Mouse (Mus musculus) lung, embryonic 16.5 days (tissue): ENCODE data around the gene Ggcx. TPM values are rescaled to one million over a fixed set of nuclear protein-coding genes. Genes with fewer than 3 reads are reported as not detected.

Experiments
- ATAC-seq: fragments of 200-750 bp; cut with Nextera tagmentation; 2 replicates; pipeline ENCODE4 v1.8.0; 2017; ENCODE audit warnings: low read depth, mild to moderate bottlenecking, moderate library complexity
- H3K27ac ChIP-seq: fragments of 300-500 bp; sonication (generic); 2 replicates; pipeline ENCODE4 v1.5.1; 2014; ENCODE audit warnings: mild to moderate bottlenecking, control low read depth, low read length
- H3K27me3 ChIP-seq: fragments of 300-500 bp; sonication (generic); 2 replicates; pipeline ENCODE4 v1.6.1; 2014; ENCODE audit warnings: low read depth, low read length, mixed read lengths; ENCODE audit not compliant: control insufficient read depth, insufficient read depth
- H3K36me3 ChIP-seq: fragments of 300-500 bp; sonication (generic); 2 replicates; pipeline ENCODE4 v1.6.1; 2014; ENCODE audit warnings: low read length; ENCODE audit not compliant: control insufficient read depth, insufficient read depth
- H3K4me1 ChIP-seq: fragments of 300-500 bp; sonication (generic); replicated peaks from 2 replicates; pipeline ENCODE4 v1.6.1; 2014; ENCODE audit warnings: low read length, mixed read lengths; ENCODE audit not compliant: control insufficient read depth, insufficient read depth
- H3K4me2 ChIP-seq: fragments of 300-500 bp; sonication (generic); 2 replicates; pipeline ENCODE4 v1.6.1; 2014; ENCODE audit warnings: low read depth, low read length, control low read depth
- H3K4me3 ChIP-seq: fragments of 300-500 bp; sonication (generic); 2 replicates; pipeline ENCODE4 v1.5.1; 2014; ENCODE audit warnings: mild to moderate bottlenecking, low read length, control low read depth
- H3K9ac ChIP-seq: fragments of 300-500 bp; sonication (generic); 2 replicates; pipeline ENCODE4 v1.6.1; 2014; ENCODE audit warnings: low read length, control low read depth
- H3K9me3 ChIP-seq: fragments of 300-500 bp; sonication (generic); 2 replicates; pipeline ENCODE4 v1.6.1; 2016; ENCODE audit warnings: low read length; ENCODE audit not compliant: control insufficient read depth
- WGBS: fragments of 180-500 bp; shearing (Covaris S2); extraction: QIAGEN DNeasy Blood & Tissue Kit; methylation state at CpG from one replicate; pipeline ENCODE4 v1.1.7; 2014; 5-methylcytosine and 5-hydroxymethylcytosine counted together
- polyA plus RNA-seq: library from polyadenylated mRNA; unstranded; fragments of >200 nt; fragmentation: Nextera tagmentation; extraction: Ambion mirVana; gene quantifications from 2 replicates; pipeline ENCODE4 v1.2.1, GENCODE M21; 2015

Gene Ggcx
- 38.7 and 42.6 TPM in 2 replicates for polyA plus RNA-seq

GRCm38 (mm10) chr6:72414076-72414756 lies at the start of gene Ggcx:
TSS of gene Ggcx (plus strand) at chr6:72414308.
- WGBS = 1% methylated on average over 33 of the region's 33 CpGs
- H3K9me3 ChIP-seq = no peaks in the 10 kb centered on the region
- peaks cover 20% of the 10 kb centered on the region for H3K4me1 ChIP-seq
- H3K27me3 ChIP-seq = no peaks in the 10 kb centered on the region
- peaks cover 14% of the 10 kb centered on the region for H3K36me3 ChIP-seq
- H3K4me3 ChIP-seq = peak within 1 kb of the TSS; percentile 89
- H3K9ac ChIP-seq = peak within 1 kb of the TSS; percentile 88
- peak within 1 kb of the TSS; percentile 69 for H3K27ac ChIP-seq
- peak; percentile 97 for ATAC-seq
- H3K4me2 ChIP-seq = peak within 1 kb of the TSS; percentile 85

DNA sequence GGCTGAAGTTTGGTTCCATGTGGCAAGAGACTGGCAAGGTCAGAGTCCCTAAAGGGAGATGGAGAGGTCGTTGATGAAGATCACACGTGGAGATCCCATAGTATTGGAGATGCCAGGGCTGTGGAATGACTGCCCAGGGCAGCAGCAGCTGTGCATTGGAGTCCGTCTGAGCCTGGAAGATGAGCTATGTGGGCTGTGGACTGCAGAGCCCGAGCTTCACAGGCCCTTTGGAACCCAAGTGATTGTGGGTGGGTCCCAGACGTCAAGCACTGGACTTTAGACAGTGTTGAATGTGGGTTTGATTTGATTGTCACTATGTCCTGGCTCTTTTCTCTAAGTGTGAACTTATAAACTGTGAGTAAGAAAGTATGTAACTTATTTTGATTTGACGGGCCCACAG lies 49.1 kb upstream of the Ggcx start:
- 60% methylated on average over 6 of the region's 6 CpGs for WGBS
- ATAC-seq = no peak
- Histone ChIP-seq H3K4me3 (no peak overlapping the region), H3K4me2 (no peak overlapping the region), H3K9me3 (no peaks in the 10 kb centered on the region), H3K27me3 (no peaks in the 10 kb centered on the region), H3K4me1 (peaks cover 25% of the 10 kb centered on the region), H3K36me3 (peaks cover under 1% of the 10 kb centered on the region; the same call in 1 of the 2 replicates), H3K27ac (no peak overlapping the region), H3K9ac (no peak overlapping the region)

DNA sequence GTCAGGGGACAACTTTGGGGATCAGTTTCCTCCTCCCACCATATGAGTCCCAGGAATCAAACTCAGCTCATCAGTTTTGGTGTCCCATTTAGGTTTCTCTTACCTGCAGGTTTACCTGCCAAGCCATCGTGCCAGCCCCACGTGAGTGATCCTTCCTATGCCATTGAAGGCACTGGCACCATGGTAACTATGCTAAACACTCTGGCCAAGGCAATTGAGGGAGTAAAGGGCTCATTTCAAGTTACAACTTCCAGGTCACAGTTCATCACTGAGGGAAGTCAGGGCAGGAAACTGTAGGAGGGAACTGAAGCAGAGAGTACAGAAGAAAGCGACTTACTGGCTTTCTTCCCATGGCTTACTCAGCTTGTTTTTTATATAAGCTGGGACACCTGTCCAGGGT lies 47.8 kb upstream of the Ggcx start:
- H3K27ac ChIP-seq = no peak overlapping the region
- no peaks in the 10 kb centered on the region for H3K36me3 ChIP-seq
- no peaks in the 10 kb centered on the region for H3K9me3 ChIP-seq
- no peak overlapping the region for H3K9ac ChIP-seq
- H3K27me3 ChIP-seq = no peaks in the 10 kb centered on the region
- H3K4me3 ChIP-seq = no peak overlapping the region
- H3K4me2 ChIP-seq = no peak overlapping the region
- no peak for ATAC-seq
- 61% methylated on average over 3 of the region's 3 CpGs for WGBS
- H3K4me1 ChIP-seq = peaks cover 25% of the 10 kb centered on the region

- no peaks in the 10 kb centered on the region for H3K27me3 ChIP-seq
- H3K9ac ChIP-seq = no peak within 1 kb of the TSS
- no peak within 1 kb of the TSS for H3K4me3 ChIP-seq
- H3K9me3 ChIP-seq = no peaks in the 10 kb centered on the region
- no peaks in the 10 kb centered on the region for H3K36me3 ChIP-seq
- ATAC-seq = no peak
- no peak within 1 kb of the TSS for H3K4me2 ChIP-seq
- peaks cover 26% of the 10 kb centered on the region for H3K4me1 ChIP-seq
- H3K27ac ChIP-seq = no peak within 1 kb of the TSS
- WGBS = 59% methylated on average over 4 of the region's 4 CpGs
Observed at GRCm38 (mm10) chr6:72366844-72367443, 47.2 kb upstream of the Ggcx start, which contains the start of gene Rnf181. TSS of gene Rnf181 (minus strand) at chr6:72366956.

DNA sequence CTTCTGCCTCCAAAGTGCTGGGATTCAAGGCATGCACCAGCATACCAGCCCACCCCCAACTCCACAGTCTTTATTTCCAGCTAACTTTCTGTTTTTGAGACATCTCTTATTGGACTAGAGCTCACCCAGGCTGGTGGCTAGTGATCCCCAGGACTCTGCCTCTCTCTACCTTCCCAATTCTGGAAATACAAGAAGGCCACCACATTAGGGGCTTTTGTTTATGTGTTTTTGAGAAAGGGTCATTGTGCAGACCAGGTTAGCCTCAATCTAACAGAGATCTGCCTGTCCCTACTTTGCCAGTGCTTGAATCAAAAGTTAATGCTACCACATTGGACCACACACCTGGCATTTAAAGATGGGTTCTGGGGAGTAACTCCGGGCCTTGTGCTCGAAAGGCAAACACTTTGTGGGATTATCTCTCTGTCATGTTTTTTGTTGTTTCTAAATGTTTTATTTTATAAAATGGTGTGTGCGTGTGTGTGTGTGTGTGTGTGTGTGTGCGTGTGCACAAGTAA lies 46.6 kb upstream of the Ggcx start:
- ATAC-seq = no peak
- H3K4me3 ChIP-seq = no peak overlapping the region
- H3K27ac ChIP-seq = no peak overlapping the region
- H3K4me1 ChIP-seq = peaks cover 26% of the 10 kb centered on the region
- no peaks in the 10 kb centered on the region for H3K27me3 ChIP-seq
- no peaks in the 10 kb centered on the region for H3K9me3 ChIP-seq
- no peak overlapping the region for H3K4me2 ChIP-seq
- 78% methylated on average over 4 of the region's 4 CpGs for WGBS
- no peak overlapping the region for H3K9ac ChIP-seq
- no peaks in the 10 kb centered on the region for H3K36me3 ChIP-seq

GRCm38 (mm10) chr6:72369557-72369956 lies 44.6 kb upstream of the Ggcx start:
- WGBS = 79% methylated on average over 4 of the region's 4 CpGs
- Histone ChIP-seq H3K4me3 (no peak overlapping the region), H3K4me1 (peaks cover 28% of the 10 kb centered on the region), H3K36me3 (no peaks in the 10 kb centered on the region), H3K27ac (no peak overlapping the region), H3K4me2 (no peak overlapping the region), H3K9me3 (no peaks in the 10 kb centered on the region), H3K27me3 (no peaks in the 10 kb centered on the region), H3K9ac (no peak overlapping the region)
- no peak for ATAC-seq

GRCm38 (mm10) chr6:72370091-72370490 lies 44.0 kb upstream of the Ggcx start:
- 67% methylated on average over 12 of the region's 12 CpGs for whole genome bisulfite sequencing
- Histone ChIP-seq H3K9me3 (no peaks in the 10 kb centered on the region), H3K36me3 (no peaks in the 10 kb centered on the region), H3K4me3 (no peak overlapping the region), H3K4me2 (no peak overlapping the region), H3K27ac (peak overlapping the region; percentile 81; the same call in 1 of the 2 replicates), H3K27me3 (no peaks in the 10 kb centered on the region), H3K4me1 (peaks cover 33% of the 10 kb centered on the region), H3K9ac (no peak overlapping the region)
- ATAC-seq = no peak

DNA sequence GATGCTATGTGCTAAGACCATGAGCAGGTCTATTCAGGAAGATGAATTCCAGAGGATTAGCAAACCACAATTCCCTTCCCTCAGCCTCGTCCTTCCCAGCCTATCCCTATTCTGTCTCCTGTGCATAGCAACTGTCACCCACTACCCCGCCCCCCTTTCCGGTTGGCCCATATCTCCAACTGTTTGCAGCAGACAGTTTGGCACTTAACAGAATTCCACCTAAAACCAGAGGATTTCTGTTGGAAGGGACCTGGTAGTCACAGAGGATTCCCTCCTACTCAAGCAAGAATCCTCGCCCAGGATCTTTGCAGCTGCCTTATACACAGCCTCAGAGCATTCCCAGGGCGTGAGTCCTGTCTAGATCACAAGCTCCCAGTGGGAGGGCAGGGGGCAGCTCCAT lies 43.0 kb upstream of the Ggcx start:
- peak overlapping the region; percentile 81 for H3K27ac ChIP-seq
- H3K4me3 ChIP-seq = no peak overlapping the region
- ATAC-seq = peak; percentile 57
- no peak overlapping the region for H3K4me2 ChIP-seq
- peak overlapping the region; percentile 17; the same call in 1 of the 2 replicates for H3K9ac ChIP-seq
- H3K9me3 ChIP-seq = no peaks in the 10 kb centered on the region
- H3K27me3 ChIP-seq = no peaks in the 10 kb centered on the region
- 22% methylated on average over 5 of the region's 5 CpGs for WGBS
- peaks cover 33% of the 10 kb centered on the region for H3K4me1 ChIP-seq
- H3K36me3 ChIP-seq = no peaks in the 10 kb centered on the region

DNA sequence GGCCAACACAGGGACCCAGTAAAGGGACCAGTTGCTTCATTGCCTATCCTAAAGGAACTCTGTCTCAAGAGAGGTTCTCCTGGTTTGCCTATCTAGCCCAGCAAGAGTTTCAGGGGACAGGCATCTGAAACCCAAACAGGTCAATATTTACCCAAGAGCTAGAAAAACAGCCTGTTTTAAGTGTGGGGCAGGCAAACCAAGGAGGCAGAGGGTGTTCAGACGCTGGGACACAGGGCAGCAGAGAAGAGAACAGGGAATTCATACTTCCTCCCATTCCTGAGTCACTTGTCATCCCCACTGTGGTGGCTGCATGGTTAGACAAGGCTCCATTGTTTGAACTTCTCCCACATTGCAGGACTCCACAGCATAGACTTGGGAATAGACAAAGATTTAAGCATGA lies 42.5 kb upstream of the Ggcx start:
- H3K4me2 ChIP-seq = no peak overlapping the region

More for the DNA sequence above, 42.5 kb upstream of the Ggcx start:
- Histone ChIP-seq H3K27ac (peak overlapping the region; percentile 81), H3K9me3 (no peaks in the 10 kb centered on the region), H3K9ac (peak overlapping the region; percentile 8; the same call in 1 of the 2 replicates), H3K4me3 (no peak overlapping the region), H3K27me3 (no peaks in the 10 kb centered on the region), H3K4me1 (peaks cover 33% of the 10 kb centered on the region), H3K36me3 (no peaks in the 10 kb centered on the region)
- 14% methylated on average over 1 of the region's 1 CpGs for WGBS
- ATAC-seq = no peak
